Mouse (Mus musculus): ENCODE measurements around the gene Tnrc6c. TPM values are rescaled to one million over a fixed set of nuclear protein-coding genes. Genes with fewer than 3 reads are reported as not detected.

The Tnrc6c gene
- polyA plus RNA-seq, 1 experiment from 2014 or later = 6.6 TPM

GRCm38 (mm10) chr11:117791441-117791761, 137.3 kb downstream of the Tnrc6c start:
- H3K4me2 ChIP-seq = no peak overlapping the region
- WGBS = 79% methylated on average over 9 of the region's 9 CpGs
- no peaks in the 10 kb centered on the region for H3K9me3 ChIP-seq (replicated peaks)
- H3K4me3 ChIP-seq = no peak overlapping the region
- peaks cover 8% of the 10 kb centered on the region; the same call in 1 of the 2 replicates for H3K27me3 ChIP-seq
- no peak for ATAC-seq (replicated peaks; ENCODE audit: insufficient number of reproducible peaks, insufficient read depth, low FRiP score, low read depth)
- H3K4me1 ChIP-seq (replicated peaks) = peaks cover 22% of the 10 kb centered on the region
- H3K9ac ChIP-seq = no peak overlapping the region
- H3K36me3 ChIP-seq = no peaks in the 10 kb centered on the region
- no peak overlapping the region for H3K27ac ChIP-seq

GRCm38 (mm10) chr11:117792281-117792888, 138.3 kb downstream of the Tnrc6c start:
- H3K4me2 ChIP-seq = peak overlapping the region; percentile 62
- H3K4me1 ChIP-seq (replicated peaks) = peaks cover 23% of the 10 kb centered on the region
- H3K27ac ChIP-seq = no peak overlapping the region
- H3K9ac ChIP-seq = peak overlapping the region; percentile 18; the same call in 1 of the 2 replicates
- ATAC-seq (replicated peaks; ENCODE audit: insufficient number of reproducible peaks, insufficient read depth, low FRiP score, low read depth) = peak; percentile 43; the same call in 1 of the 2 replicates
- peaks cover 8% of the 10 kb centered on the region; the same call in 1 of the 2 replicates for H3K27me3 ChIP-seq
- no peaks in the 10 kb centered on the region for H3K9me3 ChIP-seq (replicated peaks)
- peak overlapping the region; percentile 25 for H3K4me3 ChIP-seq
- WGBS = 9% methylated on average over 22 of the region's 22 CpGs
- H3K36me3 ChIP-seq = no peaks in the 10 kb centered on the region

GRCm38 (mm10) chr11:117794035-117794551, 140.0 kb downstream of the Tnrc6c start:
- H3K9ac ChIP-seq = no peak overlapping the region
- WGBS = 58% methylated on average over 4 of the region's 4 CpGs
- no peaks in the 10 kb centered on the region for H3K9me3 ChIP-seq (replicated peaks)
- H3K4me2 ChIP-seq = no peak overlapping the region
- ATAC-seq (replicated peaks; ENCODE audit: insufficient number of reproducible peaks, insufficient read depth, low FRiP score, low read depth) = no peak
- H3K4me1 ChIP-seq (replicated peaks) = peaks cover 37% of the 10 kb centered on the region
- H3K4me3 ChIP-seq = no peak overlapping the region
- no peak overlapping the region for H3K27ac ChIP-seq
- H3K27me3 ChIP-seq = peaks cover 8% of the 10 kb centered on the region; the same call in 1 of the 2 replicates
- no peaks in the 10 kb centered on the region for H3K36me3 ChIP-seq

GRCm38 (mm10) chr11:117796954-117797353, 142.9 kb downstream of the Tnrc6c start:
- Histone ChIP-seq H3K36me3 (no peaks in the 10 kb centered on the region), H3K27ac (no peak overlapping the region), H3K4me3 (no peak overlapping the region), H3K27me3 (no peaks in the 10 kb centered on the region), H3K4me1 (replicated peaks) (peaks cover 27% of the 10 kb centered on the region), H3K4me2 (no peak overlapping the region), H3K9ac (no peak overlapping the region), H3K9me3 (replicated peaks) (no peaks in the 10 kb centered on the region)
- 48% methylated on average over 5 of the region's 5 CpGs for WGBS
- ATAC-seq (replicated peaks; ENCODE audit: insufficient number of reproducible peaks, insufficient read depth, low FRiP score, low read depth) = no peak

GRCm38 (mm10) chr11:117797511-117798159, 143.5 kb downstream of the Tnrc6c start, which contains the start of gene 6030468B19Rik:
6030468B19Rik (plus strand) TSS chr11:117797660.
- Histone ChIP-seq H3K9me3 (replicated peaks) (no peaks in the 10 kb centered on the region), H3K4me2 (no peak within 1 kb of the TSS), H3K27ac (no peak within 1 kb of the TSS), H3K4me1 (replicated peaks) (peaks cover 21% of the 10 kb centered on the region), H3K9ac (no peak within 1 kb of the TSS), H3K36me3 (no peaks in the 10 kb centered on the region), H3K27me3 (no peaks in the 10 kb centered on the region), H3K4me3 (no peak within 1 kb of the TSS)
- WGBS = 47% methylated on average over 9 of the region's 9 CpGs
- no peak; the same call in 1 of the 2 replicates for ATAC-seq (replicated peaks; ENCODE audit: insufficient number of reproducible peaks, insufficient read depth, low FRiP score, low read depth)

- Histone ChIP-seq H3K36me3 (no peaks in the 10 kb centered on the region), H3K27me3 (no peaks in the 10 kb centered on the region), H3K9ac (no peak overlapping the region), H3K9me3 (replicated peaks) (no peaks in the 10 kb centered on the region), H3K4me1 (replicated peaks) (peaks cover 20% of the 10 kb centered on the region), H3K4me3 (no peak overlapping the region), H3K27ac (no peak overlapping the region), H3K4me2 (no peak overlapping the region)
- WGBS = 20% methylated on average over 2 of the region's 2 CpGs
- ATAC-seq (replicated peaks; ENCODE audit: insufficient number of reproducible peaks, insufficient read depth, low FRiP score, low read depth) = no peak
Measured at GRCm38 (mm10) chr11:117798160-117798541, 144.1 kb downstream of the Tnrc6c start.

- ATAC-seq (replicated peaks; ENCODE audit: insufficient number of reproducible peaks, insufficient read depth, low FRiP score, low read depth) = no peak
- Histone ChIP-seq H3K27me3 (no peaks in the 10 kb centered on the region), H3K9me3 (replicated peaks) (no peaks in the 10 kb centered on the region), H3K4me3 (no peak overlapping the region), H3K9ac (no peak overlapping the region; the same call in 1 of the 2 replicates), H3K4me1 (replicated peaks) (peaks cover 17% of the 10 kb centered on the region), H3K4me2 (no peak overlapping the region; the same call in 1 of the 2 replicates), H3K27ac (no peak overlapping the region), H3K36me3 (no peaks in the 10 kb centered on the region)
- WGBS = 50% methylated on average over 5 of the region's 5 CpGs
Measured at GRCm38 (mm10) chr11:117799174-117799573, 145.1 kb downstream of the Tnrc6c start.

GRCm38 (mm10) chr11:117800038-117800437, 145.9 kb downstream of the Tnrc6c start:
- Histone ChIP-seq H3K4me1 (replicated peaks) (peaks cover 17% of the 10 kb centered on the region), H3K27ac (no peak overlapping the region), H3K27me3 (no peaks in the 10 kb centered on the region), H3K4me3 (no peak overlapping the region), H3K36me3 (no peaks in the 10 kb centered on the region), H3K9me3 (replicated peaks) (no peaks in the 10 kb centered on the region), H3K4me2 (no peak overlapping the region), H3K9ac (no peak overlapping the region)
- no peak for ATAC-seq (replicated peaks; ENCODE audit: insufficient number of reproducible peaks, insufficient read depth, low FRiP score, low read depth)
- WGBS = 86% methylated on average over 7 of the region's 7 CpGs

GRCm38 (mm10) chr11:117801650-117802049, 147.6 kb downstream of the Tnrc6c start:
- Histone ChIP-seq H3K9ac (no peak overlapping the region), H3K4me2 (no peak overlapping the region), H3K27me3 (no peaks in the 10 kb centered on the region), H3K4me1 (replicated peaks) (peaks cover 17% of the 10 kb centered on the region), H3K36me3 (no peaks in the 10 kb centered on the region), H3K27ac (no peak overlapping the region), H3K9me3 (replicated peaks) (no peaks in the 10 kb centered on the region), H3K4me3 (no peak overlapping the region)
- no peak for ATAC-seq (replicated peaks; ENCODE audit: insufficient number of reproducible peaks, insufficient read depth, low FRiP score, low read depth)
- 68% methylated on average over 7 of the region's 7 CpGs for WGBS

- peaks cover 10% of the 10 kb centered on the region for H3K4me1 ChIP-seq (replicated peaks)
- no peak overlapping the region for H3K4me2 ChIP-seq
- no peak overlapping the region for H3K4me3 ChIP-seq
- ATAC-seq (replicated peaks; ENCODE audit: insufficient number of reproducible peaks, insufficient read depth, low FRiP score, low read depth) = no peak
- H3K27me3 ChIP-seq = no peaks in the 10 kb centered on the region
- no peaks in the 10 kb centered on the region for H3K36me3 ChIP-seq
- no peak overlapping the region for H3K27ac ChIP-seq
- H3K9ac ChIP-seq = no peak overlapping the region
- 88% methylated on average over 3 of the region's 3 CpGs for WGBS
- H3K9me3 ChIP-seq (replicated peaks) = no peaks in the 10 kb centered on the region
Measured at GRCm38 (mm10) chr11:117803166-117803688, 149.1 kb downstream of the Tnrc6c start.

- Histone ChIP-seq H3K4me2 (no peak overlapping the region), H3K36me3 (no peaks in the 10 kb centered on the region), H3K4me3 (no peak overlapping the region), H3K9me3 (replicated peaks) (no peaks in the 10 kb centered on the region), H3K27ac (no peak overlapping the region), H3K27me3 (no peaks in the 10 kb centered on the region), H3K4me1 (replicated peaks) (peaks cover 23% of the 10 kb centered on the region), H3K9ac (no peak overlapping the region)
- ATAC-seq (replicated peaks; ENCODE audit: insufficient number of reproducible peaks, insufficient read depth, low FRiP score, low read depth) = no peak
- WGBS = 93% methylated on average over 6 of the region's 6 CpGs
Measured at GRCm38 (mm10) chr11:117806781-117807180, 152.7 kb downstream of the Tnrc6c start.
